Mouse (Mus musculus) kidney, adult 18-20 months (tissue): Measurements from ENCODE around the gene Nfe2l3.
"Not testable (repeated sequence)": the region's sequence is repeated elsewhere in the genome, so short reads cannot be mapped to it uniquely, and the experiment has no call there.

Experiments used
- DNase-seq: peaks from one replicate; pipeline ENCODE4 v3.0.0; 2021

Nfe2l3 gene

DNA sequence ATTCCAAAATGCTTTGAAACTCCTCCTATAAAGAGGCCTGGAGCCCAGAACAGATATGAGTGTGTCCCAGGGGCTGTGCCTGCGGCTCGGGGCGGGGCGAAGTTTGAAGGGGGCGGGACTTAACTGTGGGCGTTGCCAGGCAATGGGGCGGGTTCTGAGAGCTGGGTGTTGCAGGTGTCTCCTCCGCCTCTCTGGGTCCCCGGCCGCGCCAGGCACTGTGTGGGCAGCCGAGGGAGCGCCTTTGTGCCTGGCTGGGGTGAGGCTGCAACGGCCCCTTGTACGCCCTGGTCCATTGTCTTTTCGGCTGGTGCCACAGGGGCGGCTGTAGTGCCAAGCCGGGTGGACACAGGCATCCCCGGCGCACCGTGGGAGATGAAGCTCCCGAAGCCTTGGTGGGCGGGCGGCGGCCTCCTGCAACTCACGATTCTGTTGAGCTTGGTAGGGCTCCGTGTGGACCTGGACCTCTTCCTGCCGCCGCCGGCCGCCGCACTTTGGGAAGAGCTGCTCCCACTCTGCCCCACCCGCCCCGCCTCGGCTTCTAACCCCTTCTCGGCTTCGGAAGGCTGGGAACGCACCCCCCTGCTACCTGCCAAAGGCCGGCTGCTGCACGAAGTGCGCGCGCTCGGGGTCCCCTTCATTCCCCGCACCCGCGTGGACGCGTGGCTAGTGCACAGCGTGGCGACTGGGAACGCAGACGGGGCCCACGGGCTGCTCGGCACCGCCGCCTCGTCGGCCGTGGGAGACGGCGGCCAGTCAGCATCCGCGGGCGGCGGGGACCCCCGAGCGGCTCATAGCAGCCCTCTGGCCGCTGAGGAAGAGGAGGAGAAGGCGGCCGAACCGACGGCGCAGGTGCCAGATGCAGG lies at the start of gene Nfe2l3:
Nfe2l3 (plus strand) TSS at position 136 of the 863 bp plus-strand sequence.
- peak; percentile 40 for DNase-seq

DNA sequence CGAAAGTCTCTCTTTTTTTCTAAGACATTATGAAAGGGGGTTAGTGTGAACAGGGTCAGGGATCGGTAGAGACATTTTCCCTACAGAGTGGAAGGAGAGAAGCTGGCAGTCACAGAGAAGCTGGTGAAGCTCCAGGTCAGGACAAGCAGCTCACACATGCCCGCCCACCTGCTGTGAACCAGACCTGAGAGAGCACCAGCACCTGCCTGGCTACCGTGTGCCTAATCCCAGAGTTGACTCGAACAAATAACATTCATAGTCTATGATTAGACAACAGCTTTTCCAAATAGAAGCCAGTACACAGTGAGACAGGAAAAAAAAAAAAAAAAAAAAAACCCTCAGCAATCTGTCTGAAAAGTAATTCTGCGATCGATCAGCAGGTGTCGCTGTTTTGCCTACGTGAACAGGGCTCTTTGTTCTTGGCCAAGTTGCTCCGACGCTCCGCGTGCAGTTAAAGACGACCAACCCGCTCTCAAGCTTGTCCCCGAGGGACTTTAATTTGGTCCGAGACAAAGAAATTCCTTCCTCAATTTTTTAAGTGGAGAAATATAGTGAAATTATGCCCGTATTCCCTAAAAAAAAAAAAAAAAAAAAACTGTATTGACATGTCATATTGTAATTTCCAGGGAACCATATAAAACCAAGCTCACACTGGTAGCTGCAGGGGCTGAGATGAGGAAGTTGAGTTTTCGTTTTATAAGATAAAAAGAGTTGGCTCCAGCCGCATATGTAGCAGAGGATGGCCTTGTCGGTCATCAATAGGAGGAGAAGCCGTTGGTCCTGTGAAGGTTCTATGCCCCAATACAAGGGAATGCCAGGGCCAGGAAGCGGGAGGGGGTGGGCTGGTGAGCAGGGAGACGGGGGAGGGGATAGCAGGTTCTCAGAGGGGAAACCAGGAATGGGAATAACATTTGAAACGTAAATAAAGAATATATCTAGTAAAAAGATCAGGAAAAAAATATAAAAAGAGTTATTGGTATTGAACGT lies 48.4 kb upstream of the Nfe2l3 start:
- peak; percentile 87 for DNase-seq

DNA sequence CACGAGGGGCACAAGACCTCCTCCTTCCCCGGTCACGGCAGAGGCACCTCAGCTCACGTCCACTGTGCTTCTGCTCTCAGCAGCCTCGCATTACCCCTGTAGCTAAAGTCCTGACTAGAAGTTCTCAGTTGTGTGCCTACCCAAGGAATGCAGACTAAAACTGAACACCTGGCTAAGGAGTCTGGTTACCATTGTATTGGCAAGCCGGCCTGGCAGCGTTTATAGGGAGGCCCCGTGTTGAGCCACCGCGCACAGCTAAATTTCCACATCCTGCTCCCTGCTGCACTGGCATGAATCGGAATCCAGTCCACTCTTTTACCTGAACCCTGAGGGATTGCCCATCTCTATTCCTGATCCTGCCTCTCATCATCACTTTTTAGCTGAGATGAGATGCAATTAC lies 42.0 kb upstream of the Nfe2l3 start:
- DNase-seq, result no peak

DNA sequence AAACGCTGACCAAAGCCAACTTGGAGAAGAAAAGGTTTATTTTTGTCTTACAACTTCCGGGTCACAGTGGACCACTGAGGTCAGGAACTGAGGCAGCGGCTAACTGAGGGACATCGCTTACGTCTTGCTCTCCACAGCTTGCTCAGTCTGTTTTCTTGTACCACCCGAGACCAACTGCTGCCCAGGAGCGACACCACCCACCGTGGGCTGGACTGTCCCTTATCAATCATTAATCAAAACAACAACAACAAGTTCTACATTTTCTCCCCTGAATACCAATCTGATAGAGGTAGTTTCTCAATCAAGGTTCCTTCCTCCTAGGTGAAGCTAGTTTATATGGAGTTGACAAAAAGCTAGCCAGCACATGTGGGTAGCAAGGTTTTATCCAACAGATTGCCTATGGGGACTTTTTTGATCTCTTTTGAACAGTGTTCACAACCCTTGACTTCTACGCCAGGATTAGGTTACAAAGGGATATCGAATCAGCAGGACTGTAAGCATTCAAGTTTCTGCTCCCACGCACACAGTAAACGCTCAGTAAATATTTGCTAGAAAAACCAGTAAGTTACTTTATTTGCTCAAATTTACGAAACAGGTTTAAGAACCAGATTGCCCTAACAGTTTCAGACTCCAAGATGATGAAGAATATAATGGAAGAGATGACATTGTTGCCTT lies 40.5 kb upstream of the Nfe2l3 start:
- peak; percentile 8 for DNase-seq

DNA sequence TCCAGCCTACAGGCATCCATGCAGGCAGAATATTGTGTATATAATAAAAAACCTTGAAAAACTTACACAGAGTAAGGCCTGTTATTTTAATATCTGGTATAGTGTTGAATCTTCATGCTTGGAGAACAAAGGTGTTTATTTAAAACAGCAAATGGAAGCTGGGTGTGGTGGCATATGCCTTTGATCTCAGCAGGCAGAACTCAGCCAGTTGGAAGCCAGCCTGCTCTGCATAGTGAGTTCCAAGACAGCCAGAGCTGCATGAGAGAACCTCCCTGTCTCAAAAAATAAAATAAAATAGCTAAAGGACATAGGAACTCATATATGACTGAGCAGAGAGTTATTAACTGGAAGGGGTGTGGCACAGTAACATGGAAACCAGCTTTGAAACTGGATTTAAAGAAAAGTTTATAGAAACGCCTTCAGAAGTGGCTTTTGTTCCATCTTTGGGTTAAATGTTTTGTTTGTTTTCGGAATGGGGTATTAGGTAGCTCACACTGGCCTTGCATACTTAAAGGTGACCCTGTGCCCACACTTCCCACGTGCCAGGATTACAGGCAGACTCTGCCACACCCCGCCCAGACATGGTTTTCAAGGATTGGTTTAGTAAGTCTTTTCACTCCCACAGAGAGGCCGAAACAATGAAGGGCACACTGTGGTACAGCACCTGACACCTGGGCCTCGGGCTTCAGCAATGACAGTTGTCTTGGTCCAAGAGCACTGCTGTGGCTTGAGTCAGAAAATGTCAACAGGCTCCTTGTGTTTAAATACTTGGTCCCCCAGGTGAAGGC lies 38.9 kb upstream of the Nfe2l3 start:
- no peak for DNase-seq

DNA sequence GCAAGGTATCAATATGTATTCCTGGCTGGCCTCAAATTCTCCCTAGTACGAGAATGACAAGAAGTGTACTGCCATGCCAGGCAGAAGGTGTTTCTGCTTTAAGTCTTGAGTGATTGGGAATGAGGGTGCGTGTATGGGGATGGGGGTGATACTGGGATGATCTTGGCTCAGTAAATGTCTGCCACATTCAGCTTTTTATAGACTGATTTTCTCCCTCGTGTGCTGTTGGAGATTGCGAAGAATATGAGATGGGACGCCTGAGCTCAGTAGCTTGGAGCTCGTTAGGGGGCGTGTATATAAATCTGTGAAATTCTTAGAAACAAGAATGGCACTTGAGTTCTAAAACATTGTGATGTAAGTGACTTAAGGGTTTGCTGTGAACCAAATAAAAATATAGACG lies 38.1 kb upstream of the Nfe2l3 start:
- not testable (repeated sequence) for DNase-seq

DNA sequence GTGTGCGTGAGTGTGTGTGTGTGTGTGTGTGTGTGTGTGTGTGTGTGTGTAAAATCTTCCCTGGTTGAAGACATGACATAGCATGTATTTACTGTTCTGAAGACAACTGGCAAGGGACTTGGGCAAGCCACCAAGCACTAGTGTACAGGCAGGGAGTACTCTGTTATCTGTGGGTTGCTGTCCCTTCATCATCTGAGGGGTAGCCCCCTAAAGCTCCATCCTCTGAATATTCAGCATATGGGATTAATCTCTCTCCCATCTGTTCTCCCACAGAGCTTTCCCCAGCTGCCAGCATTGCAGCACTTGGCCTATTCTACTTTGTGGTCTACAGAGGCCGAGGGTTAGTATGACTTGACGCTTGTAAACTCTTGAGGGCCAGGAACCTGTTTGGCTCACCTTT lies 37.5 kb upstream of the Nfe2l3 start:
- not testable (repeated sequence) for DNase-seq

DNA sequence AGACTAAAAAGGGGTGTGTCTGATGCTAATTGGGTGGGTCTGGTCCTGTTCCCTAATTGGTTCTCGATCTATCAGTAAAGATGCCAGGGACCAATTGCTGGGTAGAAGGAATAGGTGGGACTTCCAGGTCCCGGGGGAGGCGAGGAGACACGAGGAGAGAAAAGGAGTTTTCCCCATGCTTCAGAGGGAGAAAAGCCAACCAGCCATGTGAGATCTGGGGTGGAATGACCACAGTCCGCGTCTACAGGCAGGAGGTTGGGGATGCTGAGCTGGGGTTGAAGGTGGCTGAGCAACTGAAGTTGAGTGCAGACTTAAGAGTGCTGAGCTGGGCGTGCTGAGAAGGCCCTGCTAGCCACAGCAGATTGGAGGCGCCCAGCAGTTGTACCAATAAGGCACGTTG lies 37.0 kb upstream of the Nfe2l3 start:
- no peak for DNase-seq

DNA sequence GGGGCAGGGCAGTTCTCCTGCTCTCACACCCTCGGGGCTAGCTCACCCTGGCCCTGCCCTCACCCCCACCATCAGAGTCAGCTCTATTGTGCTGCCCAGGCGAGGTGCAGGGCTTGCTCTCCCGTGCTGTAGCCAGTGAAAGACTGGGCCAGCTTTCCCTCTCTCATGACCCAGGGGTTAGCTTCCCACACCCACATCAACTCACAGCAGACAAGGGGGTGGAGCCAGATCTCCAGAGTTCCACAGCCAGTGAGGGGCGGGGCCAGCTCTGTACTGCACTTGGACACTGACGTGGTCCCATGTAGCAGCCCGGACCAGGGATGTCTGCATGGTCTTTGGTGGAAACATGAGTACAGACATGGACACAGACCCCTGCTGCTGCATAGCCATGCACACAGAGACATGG lies 33.4 kb upstream of the Nfe2l3 start:
- DNase-seq, result peak; percentile 24

DNA sequence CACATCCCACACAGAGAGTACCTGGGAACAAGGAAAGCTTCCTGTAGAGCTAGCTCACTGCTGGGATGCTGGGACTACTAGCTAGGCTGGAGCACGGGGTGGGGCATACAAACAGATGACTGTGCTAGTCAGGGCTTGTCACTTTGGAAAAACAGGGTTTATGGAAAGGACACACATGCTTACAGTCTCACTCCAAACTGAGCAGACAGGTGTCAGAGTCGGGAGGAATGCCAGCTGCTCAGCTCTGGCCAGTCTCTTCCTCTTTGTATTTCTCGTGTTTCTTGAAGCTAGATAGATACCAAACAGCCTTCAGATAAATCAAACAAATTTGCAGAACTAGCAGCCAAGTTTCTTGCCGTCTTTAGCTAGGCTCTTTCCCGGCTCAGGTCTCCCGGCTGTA lies 31.2 kb upstream of the Nfe2l3 start:
- DNase-seq, result no peak

DNA sequence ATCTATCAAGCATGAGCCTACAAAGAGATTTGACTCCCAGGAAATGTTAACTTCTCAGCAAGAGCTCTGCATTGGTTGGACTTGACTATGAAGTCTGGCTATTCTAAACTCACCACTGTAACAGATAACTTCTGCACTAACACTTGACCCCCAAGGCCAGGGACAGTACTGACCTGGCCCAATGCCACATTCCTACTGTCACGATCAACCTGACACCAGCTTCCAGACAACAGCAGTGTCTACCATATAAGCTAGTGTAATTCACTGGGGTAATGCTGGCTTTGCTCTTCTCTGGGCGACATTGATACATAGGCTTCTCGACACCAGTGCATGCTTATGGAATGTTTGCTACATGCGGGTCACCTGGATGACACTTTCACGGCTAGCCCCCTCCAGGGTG lies 28.9 kb upstream of the Nfe2l3 start:
- DNase-seq, result no peak

DNA sequence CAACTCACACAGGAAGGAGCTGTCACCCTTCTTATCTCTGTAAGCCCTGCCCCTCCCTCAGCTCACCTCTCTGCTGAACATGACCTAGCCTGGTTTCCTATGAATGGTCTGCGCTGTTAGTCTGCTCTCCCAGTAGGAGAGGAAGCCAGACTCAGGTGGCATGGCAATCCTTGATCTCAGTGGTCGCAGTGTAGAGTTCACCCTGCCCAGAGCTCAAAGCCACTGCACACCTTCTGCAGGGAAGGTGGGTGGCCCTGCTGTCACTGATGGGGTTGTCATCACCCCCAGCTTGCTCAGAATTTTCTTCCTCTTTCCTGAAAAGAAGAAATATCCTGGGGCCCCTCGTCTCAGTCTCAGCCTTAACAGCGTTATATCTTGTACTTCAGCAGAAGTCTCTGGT lies 28.0 kb upstream of the Nfe2l3 start:
- no peak for DNase-seq

DNA sequence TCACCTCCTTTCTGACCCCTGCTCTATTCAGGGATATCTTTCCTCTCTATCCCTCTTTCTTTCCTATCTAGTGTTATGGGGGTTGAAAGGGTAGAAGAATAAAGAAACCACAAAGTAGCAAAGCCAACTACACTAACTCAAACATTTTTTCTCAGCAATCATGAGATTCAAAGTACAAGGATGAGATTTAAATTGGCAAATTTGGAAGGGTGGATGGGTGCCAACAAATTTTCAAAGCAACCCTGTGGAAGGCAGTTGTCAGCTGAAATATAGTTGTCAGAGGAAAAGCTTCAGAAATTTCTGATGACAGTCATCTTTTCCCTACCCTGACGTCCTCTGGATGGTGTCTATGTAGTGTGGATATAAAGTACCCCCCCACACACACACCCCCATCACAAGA lies 16.0 kb upstream of the Nfe2l3 start:
- no peak for DNase-seq

DNA sequence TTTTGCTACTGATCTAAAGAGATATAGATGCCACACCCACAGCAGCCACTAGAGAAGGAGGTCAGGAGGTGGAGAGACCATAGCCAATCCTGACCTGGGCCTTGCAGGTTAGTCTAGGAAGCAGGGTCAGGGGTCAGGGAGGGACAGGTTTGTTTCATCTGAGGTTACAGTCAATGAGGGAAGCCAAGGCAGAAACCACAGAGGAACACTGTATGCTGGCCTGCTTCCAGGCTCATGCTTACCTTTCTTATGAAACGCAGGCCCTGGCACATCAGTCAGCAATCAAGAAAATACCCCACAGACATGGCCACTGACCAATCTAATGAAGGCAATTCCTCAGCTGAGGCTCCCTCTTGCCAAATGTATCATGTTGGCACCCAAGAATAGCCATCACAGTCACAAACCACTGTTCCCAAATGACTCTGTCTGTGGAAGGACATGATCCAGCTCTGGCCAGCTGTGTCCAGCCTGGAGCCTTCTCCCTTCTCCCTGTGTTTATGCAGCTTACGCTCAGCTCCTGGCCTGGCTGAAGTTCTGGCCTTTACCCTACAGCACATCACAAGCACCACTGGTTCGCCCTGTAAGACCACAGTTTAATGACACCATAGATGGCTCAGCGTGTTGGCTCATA lies 15.0 kb upstream of the Nfe2l3 start:
- DNase-seq, result no peak

DNA sequence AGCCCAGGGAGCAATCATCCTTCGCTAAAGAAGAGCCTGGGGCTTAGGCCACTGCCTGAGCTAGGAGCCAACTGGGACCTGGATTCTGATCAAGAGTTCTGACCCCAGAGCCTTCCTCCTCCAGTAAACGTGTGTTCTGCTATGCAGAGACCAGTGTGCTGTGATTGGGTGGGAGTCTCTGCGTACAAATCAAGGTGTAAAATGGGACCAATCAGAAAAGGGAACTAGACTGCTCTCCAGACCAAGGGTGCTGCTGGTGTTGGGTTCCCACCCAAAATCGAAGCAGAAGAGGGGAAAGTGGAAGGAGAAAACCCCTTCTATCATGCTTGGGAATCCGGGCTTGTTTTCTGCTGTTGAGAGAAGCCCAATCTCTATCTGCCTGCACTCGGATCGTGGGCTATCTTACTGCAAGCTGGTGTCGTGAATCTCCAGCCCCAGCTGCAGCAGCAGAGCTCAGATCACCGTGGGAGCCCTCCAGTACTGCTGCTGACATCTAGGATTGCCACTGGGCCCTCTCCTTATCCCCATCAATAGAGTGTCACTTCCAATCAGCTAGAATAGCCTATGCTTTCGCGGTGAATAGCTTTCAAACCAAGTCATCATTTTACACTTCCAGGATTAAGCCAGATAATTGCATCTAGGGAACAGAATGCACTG lies 8.9 kb upstream of the Nfe2l3 start:
- no peak for DNase-seq

DNA sequence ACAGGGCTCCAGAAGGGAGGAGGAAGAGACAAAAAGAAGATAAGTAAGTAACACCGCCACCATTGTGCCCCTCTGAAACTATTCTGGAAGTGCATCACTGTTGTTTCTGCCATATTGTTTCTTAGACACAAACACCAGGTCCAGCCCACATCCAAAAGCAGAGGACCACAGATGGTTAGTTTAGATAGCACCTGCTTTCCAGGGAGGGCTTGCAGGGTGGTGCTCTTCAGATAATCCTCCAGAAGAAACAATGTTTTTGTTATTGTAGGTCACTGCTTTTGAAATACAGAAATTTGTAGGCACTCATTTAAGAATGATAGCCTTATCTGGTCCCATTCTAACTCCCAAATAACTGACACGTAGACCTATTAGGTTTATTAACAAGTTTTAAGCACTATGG lies 7.9 kb upstream of the Nfe2l3 start:
- no peak for DNase-seq

DNA sequence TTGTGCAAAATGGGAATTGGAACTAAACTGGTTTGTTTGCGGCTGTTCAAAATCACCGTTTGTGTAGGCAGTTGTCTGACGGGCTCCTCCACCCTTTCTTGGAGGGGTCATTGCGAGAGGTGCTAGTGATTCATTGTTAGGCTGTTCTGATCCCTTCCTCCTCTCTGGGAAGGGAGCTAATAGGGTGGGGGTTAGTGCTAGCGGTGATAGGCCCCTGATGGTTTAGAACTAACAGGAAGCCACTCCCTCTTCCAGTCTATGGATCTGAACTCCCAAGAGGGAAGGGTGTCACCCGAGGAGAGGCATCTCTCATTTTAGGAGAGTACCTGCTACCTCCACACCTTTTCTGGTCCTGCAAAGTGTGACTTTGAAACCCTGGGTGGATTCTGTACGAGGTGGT lies 1.8 kb downstream of the Nfe2l3 start:
- no peak for DNase-seq

DNA sequence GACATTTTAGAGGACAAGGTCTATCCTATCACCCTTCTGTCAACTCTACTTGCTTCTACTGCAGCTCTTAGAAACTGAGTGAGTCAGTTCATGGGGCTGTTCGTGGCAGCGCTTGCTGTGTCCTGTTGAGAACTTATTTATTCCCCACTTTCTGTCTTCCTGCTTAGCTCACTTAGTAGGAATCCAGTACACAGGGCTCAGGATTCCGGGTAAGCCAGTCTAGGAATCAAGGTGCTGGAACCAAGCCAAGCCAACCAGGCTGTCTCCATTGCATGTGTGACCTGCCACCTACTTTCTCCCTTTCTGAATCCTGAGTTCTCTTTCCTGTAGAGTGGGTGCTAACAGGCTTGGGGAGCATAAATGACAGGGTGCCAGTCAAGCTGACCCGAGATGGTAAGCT lies 5.2 kb downstream of the Nfe2l3 start:
- DNase-seq, result no peak

DNA sequence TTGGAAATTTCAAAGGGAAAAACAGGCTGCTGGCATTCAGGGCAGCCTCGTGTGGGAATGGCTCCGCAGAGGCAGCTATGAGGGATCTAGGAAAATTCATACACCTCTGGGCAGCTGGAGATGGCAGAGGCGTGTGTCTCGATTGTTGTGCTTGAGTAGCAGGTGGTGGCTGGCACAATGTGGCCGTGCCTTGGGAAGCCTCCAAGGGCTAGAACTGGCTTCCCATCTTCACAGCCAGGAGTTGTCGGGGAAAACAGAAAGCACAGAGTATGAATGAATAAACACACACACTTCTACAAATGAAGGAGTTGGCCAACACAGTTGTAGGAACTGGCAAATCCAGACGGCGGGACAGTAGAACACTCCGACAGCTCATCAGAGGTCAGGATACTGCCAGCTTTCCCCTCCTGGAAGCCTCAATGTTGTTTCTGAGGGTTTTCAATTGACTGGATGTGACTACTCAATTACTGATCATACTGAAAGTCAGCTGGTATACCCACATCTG lies 6.4 kb downstream of the Nfe2l3 start:
- DNase-seq, result no peak

DNA sequence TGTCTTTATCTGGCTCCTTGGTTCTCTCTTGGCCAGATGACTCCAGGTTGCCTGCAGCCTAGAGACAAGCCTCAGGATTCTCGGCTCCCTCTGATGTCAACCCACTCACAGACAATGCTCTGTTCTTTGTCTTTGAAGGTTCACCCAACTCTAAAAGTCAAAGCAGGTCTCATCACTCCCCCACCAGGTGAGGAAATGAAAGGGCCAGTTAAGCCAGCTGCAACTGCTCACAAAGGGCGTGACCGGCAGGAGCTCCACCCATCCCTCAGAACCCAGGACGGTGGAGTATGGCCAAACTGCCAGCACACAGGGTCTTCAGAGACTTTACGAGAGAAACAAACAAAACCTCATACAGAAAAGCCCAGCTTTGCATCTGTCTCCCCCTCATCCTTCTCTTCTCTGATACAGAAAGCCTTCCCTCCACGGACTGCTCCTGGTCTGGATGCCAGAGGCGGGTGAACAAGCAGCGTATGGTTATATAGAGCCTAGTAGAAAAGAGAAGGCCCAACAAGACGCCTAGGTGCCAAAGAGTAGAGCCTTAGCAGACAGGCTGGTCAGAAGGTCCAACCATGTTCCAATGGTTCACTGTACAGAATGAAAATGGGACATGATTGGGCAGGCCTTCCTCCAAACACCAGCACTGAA lies 9.8 kb downstream of the Nfe2l3 start:
- DNase-seq, result no peak
